Mouse (Mus musculus) monocyte, adult 5-6 weeks (primary cell): ENCODE data around the gene Samd8. TPM values are rescaled to one million over a fixed set of nuclear protein-coding genes. Genes with fewer than 3 reads are reported as not detected.
A peak's percentile ranks its signal among the peaks of the same experiment; 100 is the strongest.

Experiments
- ATAC-seq: fragments of 153-309, 156-312 bp; replicated peaks from 2 replicates; pipeline ENCODE4 v1.8.0; 2017; ENCODE audit warnings: mild to moderate bottlenecking; ENCODE audit not compliant: low TSS enrichment, insufficient number of reproducible peaks, severe bottlenecking, poor library complexity, low FRiP score
- total RNA-seq: library from RNA; stranded (forward); fragments of 200-1000, 200-491, 200-594 nt; gene quantifications from 3 replicates; pipeline ENCODE4 v1.2.3, GENCODE M21; 2017

Gene Samd8
- total RNA-seq, 1 experiment from 2014 or later = 25.1 TPM

DNA sequence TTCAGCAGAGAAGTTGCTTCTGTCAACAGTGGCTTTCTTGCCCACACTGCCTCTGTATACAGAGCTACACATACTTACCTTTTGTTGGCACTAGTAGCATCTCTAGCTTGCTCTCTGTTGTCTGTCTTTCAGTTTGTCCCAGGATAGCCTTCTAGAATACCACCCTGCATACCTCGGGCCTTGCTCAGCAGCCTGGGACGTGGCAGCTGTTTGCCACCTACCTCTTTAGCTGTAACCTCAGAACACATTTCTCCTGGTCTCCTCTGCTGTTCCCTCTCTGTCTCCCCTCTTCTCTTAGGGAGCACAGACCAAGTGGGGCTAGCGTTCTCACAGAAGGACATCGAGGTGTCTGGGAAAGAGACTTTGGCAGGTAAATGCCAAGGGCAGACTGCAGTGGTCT lies 7.9 kb upstream of the Samd8 start:
- ATAC-seq = no peak

GRCm38 (mm10) chr14:21744169-21744568 lies 6.2 kb upstream of the Samd8 start:
- no peak for ATAC-seq

- ATAC-seq = peak; percentile 45
These were observed 5.2 kb upstream of the Samd8 start for GRCm38 (mm10) chr14:21745149-21745548.

DNA sequence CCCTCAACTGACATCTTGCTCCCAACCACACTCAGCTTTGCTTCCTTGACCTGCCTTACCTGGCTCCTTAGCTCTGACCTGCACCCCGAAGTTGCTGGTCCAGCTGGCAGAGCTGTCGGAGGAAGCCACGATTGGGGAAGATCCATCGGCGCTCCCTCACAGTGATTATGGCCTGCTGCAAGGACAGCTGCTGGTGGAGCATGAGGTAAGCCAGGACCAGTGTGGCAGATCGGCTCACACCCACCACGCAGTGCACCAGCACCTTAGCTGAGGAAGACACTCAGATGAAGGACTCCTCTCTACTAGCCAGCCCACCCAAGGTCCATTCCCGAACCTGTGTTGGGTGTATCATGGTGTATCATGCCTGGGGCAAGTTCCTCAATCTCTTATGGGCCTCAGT lies 4.1 kb upstream of the Samd8 start:
- no peak for ATAC-seq

DNA sequence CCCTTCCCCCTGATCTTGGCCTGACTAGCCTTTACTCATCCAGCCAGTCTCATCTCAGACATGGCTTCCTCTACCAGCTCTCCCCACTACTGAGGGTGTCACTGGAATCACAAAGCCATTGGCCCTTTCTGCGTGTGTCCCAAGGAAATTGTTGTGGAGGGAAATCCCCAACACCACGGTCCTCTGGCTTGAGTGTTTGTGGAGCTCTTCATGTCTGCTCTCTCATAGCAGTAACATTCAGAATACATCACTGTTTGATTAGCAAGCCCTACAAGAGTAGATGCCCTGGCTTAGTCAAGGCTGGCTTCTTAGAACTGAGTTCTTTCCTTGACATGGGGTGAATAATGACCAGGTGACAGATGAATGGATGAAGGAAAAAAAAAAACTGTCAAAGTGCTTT lies 3.5 kb upstream of the Samd8 start:
- no peak for ATAC-seq

- ATAC-seq = peak; percentile 7
These were observed 2.7 kb upstream of the Samd8 start for GRCm38 (mm10) chr14:21747436-21748141.

DNA sequence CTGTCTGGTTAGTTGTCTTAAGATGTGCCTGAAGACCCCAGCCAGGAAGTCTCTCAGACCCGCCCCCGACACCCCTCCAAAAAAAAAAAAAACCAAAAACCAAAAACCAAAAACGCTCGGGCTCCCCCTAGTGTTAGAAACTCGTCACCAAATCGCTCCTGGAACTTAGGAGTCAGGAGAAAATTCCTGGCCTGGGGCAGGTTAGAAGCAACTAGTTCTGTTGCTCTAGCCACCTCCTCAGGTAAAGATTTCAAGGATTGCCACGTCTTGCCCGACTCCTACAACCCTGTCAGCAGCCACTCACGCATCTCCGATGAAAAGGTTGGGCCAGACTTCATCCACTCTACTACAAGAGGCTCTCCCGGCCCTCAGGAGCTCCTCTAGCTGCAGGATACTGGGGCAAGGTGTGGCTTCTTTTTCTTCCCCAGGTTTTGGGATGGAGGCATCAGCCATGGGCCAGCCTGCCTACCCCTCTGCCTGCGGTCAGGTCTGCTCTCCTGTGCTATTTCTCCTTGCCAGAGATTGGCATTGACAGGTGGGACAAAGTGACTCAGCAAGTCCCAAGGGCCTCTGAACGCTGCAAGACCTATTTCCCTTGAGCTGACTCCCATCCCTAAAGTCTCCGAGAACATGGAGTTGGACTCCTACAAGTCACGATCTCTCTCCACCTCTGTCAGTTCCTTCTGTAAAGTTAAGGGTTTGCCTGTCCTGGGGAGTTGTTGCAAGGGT lies 2.0 kb upstream of the Samd8 start:
- no peak for ATAC-seq

- peak; percentile 51 for ATAC-seq
These were observed 681 bp downstream of the Samd8 start, which contains the start of gene Dusp13 for GRCm38 (mm10) chr14:21750881-21751542. Gene Dusp13, minus strand, starts transcription at chr14:21751181.

DNA sequence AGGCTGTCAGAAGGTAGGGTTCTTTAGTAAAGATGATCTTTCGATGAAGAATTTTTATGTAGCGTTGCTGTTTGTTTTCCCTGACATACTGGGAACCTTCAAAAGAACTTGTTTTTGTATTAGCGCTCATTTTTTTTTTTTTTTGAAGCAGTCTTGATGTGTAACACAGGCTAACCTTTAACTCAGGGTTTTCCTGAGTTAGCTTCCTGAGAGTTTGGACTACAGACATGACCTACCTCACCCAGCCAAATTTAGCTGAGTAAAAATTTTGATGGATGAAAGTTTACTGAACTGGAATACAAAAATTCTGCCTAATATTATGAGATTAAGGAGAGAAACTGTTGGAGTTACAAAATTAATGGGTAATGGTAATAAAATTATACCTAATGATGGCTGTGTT lies 2.1 kb downstream of the Samd8 start:
- ATAC-seq = no peak

DNA sequence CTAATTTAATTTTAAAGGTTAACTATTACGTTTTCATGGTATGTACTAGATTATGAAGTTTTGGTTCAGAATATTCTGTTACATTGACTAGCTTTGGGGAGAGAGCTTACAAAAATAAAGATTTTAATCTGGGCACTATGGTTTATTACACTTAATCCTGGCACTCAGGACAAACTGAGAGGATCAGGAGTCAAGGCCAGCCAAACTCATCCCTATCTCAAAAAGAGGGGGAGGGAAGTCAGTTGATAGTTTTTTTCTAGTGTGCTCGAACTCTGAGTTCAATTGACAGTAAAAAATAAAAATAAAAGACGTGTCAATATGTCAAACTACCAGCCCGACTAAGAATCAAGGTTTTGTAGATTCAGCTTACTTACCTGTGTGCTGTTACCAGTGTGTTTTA lies 3.0 kb downstream of the Samd8 start:
- no peak for ATAC-seq

GRCm38 (mm10) chr14:21761560-21761959 lies 11.2 kb downstream of the Samd8 start:
- ATAC-seq = no peak

GRCm38 (mm10) chr14:21763736-21764135 lies 13.4 kb downstream of the Samd8 start:
- ATAC-seq = no peak

GRCm38 (mm10) chr14:21764646-21765045 lies 14.3 kb downstream of the Samd8 start:
- no peak for ATAC-seq

- ATAC-seq = no peak
These were observed 15.5 kb downstream of the Samd8 start for GRCm38 (mm10) chr14:21765754-21766397.

GRCm38 (mm10) chr14:21766398-21766958 lies 16.1 kb downstream of the Samd8 start:
- no peak for ATAC-seq

DNA sequence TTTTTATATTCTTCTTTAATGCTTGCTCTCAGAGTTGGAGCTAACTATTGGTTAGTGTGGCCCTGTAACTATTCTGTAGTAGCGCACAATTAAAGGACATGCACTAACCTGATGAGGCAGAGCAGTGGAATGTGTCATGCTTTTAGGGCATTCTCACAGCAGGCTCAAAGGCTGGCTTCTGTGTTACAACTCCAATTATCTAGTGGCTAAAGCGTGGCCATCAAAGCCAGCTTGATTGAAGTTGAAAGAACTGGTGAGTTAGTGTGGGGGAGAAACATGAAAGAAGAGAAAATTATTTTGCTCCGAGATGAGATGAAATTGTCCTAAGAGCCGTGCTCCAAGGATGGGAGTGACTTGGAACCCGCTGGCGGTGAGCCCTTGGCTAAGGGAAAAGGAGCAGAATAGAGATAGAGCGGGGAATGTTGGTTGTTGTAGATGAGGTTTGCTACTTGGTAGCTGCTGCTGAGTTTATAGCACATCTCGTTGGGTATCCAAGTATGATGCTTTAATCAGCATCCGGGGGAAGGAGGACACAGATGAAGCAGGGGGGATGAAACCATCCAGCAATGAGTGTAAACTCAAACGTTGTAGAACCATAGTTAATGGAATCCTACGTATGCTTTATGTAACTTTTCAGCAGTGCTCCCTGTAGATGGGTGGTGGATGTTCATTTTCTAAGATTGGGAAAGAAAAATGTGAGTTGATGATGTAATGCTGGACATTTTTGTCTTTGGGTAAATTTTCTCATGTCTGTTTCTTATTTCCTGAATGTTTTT lies 22.4 kb downstream of the Samd8 start:
- no peak for ATAC-seq

- no peak for ATAC-seq
These were observed 23.6 kb downstream of the Samd8 start for GRCm38 (mm10) chr14:21773946-21774345.

GRCm38 (mm10) chr14:21776201-21776600 lies 25.9 kb downstream of the Samd8 start:
- no peak for ATAC-seq
